Mouse (Mus musculus) E14TG2a.4 (cell line): ENCODE data around the gene 1700113H08Rik.

Experiments
- H3K27me3 ChIP-seq: 2 replicates; pipeline ENCODE4 v1.6.1; 2014; ENCODE audit warnings: low read length, control low read depth; ENCODE audit not compliant: insufficient read depth
- H3K36me3 ChIP-seq: 2 replicates; pipeline ENCODE4 v1.6.1; 2014; ENCODE audit warnings: low read length, control low read depth; ENCODE audit not compliant: insufficient read depth
- H3K4me1 ChIP-seq: replicated peaks from 2 replicates; pipeline ENCODE4 v1.6.1; 2014; ENCODE audit warnings: low read depth, low read length, control low read depth
- H3K4me3 ChIP-seq: replicated peaks from 2 replicates; pipeline ENCODE4 v1.5.1; 2014; ENCODE audit warnings: mild to moderate bottlenecking, low read length
- H3K9me3 ChIP-seq: 2 replicates; pipeline ENCODE4 v1.6.1; 2014; ENCODE audit warnings: low read length, control low read depth
- CTCF ChIP-seq: conservative IDR thresholded peaks from 2 replicates; pipeline ENCODE4 v1.5.1; 2014; ENCODE audit warnings: low read length
- NANOG ChIP-seq: IDR thresholded peaks from 2 replicates; pipeline ENCODE4 v1.6.1; 2014; ENCODE audit warnings: borderline replicate concordance, low read length, mixed read lengths
- POU5F1 ChIP-seq: IDR thresholded peaks from 2 replicates; pipeline ENCODE4 v1.6.1; 2014; ENCODE audit warnings: low read length, borderline replicate concordance

1700113H08Rik gene

DNA sequence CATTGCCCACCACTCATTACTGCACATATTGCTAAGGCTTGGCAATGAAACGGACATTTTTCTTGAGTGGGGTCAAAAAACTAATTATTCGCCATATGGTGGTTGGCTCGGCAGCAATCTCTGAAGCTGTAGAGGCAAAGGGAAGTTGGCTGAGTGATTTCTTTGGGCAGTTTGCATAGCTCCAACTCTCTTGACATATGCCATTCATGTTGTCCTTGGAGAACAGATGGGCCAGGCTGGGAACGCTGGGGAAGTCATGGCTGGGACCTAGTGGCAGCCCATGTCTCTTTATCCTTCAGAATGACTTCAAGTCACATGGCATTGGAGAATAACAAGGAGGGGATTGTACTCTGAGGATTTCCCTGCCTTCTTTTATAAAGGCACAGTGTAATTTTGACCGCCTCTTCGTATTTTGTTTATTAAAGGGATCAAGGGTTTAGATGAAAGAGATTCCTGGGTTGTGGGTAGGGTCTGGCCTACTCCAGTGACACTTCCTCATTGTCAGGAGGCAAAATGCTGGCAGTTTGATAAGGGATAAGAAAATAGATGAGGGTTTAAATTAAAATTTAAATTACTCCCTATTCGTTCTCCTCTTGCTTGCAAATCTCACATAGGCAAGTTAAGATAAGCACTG lies 138.4 kb downstream of the 1700113H08Rik start:
- TF ChIP-seq POU5F1 (no peak), NANOG (no peak), CTCF (no peak)
- Histone ChIP-seq H3K36me3 (no peaks in the 10 kb centered on the region), H3K4me3 (no peak overlapping the region), H3K27me3 (no peaks in the 10 kb centered on the region), H3K9me3 (no peaks in the 10 kb centered on the region), H3K4me1 (no peaks in the 10 kb centered on the region)

DNA sequence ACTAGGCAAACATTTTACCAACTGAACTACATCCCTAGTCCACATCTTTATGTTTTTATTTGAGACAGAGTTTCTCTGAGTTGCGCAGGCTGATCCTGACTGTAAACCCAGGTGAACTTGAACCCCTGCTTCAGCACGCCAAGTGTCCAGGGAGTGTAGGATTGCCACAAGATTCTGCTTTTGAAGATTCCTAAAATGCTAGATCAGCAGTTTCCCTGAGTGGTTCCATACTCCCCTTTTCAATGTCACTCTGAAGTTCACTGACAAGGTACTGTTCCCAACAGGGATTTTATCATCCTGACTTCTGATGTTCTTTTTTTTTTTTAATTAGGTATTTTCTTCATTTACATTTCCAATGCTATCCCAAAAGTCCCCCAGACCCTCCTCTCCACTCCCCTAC lies 140.9 kb downstream of the 1700113H08Rik start:
- Histone ChIP-seq H3K4me3 (no peak overlapping the region), H3K9me3 (no peaks in the 10 kb centered on the region), H3K27me3 (no peaks in the 10 kb centered on the region), H3K36me3 (no peaks in the 10 kb centered on the region), H3K4me1 (no peaks in the 10 kb centered on the region)
- TF ChIP-seq CTCF (no peak), NANOG (no peak), POU5F1 (no peak)

DNA sequence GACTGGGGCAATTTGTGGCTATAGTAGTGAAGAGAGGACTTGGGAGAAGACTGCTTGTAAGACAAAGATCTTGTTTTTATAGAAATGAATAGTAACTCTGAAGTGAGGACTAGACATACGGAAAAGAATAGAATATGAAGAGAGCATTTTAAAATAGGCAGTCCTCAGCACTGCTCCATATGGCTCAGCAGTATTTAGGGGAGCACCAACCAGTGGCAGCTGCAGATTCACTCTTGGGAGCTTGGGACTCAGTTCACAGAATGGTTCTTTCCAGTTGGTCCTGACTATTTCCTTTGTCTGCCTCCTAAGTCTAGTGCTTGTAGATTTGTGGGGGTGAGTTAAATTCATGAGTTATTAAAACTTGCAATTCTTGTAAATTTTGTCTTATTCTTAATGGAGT lies 151.6 kb downstream of the 1700113H08Rik start:
- Histone ChIP-seq H3K4me3 (no peak overlapping the region), H3K9me3 (no peaks in the 10 kb centered on the region), H3K27me3 (no peaks in the 10 kb centered on the region), H3K36me3 (no peaks in the 10 kb centered on the region), H3K4me1 (no peaks in the 10 kb centered on the region)
- TF ChIP-seq CTCF (no peak), POU5F1 (no peak), NANOG (no peak)

DNA sequence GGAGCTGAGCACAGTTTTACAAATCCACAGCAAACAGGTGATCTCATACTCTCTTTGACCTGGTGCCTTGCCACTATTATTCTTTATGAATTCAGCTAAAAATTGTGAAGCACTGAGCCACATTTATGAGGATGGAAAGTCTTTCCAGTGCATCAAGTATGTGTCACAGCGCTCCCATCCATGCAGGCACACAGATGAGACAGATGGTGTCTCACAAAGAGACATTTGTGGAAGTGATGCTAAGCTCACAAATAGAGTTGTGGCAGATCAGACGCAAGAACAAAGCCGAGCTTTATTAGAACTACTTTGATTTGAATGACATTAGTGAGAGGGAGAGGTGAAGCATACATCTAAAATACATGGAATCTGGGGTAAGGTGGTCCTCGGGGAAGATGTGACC lies 153.2 kb downstream of the 1700113H08Rik start:
- TF ChIP-seq CTCF (no peak), POU5F1 (no peak), NANOG (no peak)

DNA sequence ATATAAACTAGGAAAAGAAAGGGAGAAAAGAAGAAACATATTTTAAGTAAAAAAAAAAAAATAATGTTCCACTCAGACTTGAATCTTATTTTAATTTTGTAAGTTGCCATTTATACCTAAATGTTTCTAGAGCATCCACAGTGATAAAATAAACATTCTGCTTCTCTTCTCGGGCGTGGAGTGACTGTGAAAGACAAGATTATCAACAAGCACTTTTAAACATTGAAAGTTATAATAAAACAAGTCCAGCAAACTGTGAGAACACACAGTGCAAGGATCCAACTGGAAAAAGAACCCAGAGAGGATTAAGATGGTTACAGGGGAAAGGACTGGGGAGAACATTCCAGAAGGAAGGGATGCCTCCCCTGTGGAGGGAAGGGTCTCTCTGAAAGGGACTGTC lies 155.0 kb downstream of the 1700113H08Rik start:
- no peaks in the 10 kb centered on the region for H3K36me3 ChIP-seq
- no peaks in the 10 kb centered on the region for H3K27me3 ChIP-seq
- no peak for TF ChIP-seq NANOG
- TF ChIP-seq CTCF = no peak
- TF ChIP-seq POU5F1 = no peak
- no peak overlapping the region for H3K4me3 ChIP-seq
- no peaks in the 10 kb centered on the region for H3K4me1 ChIP-seq
- no peaks in the 10 kb centered on the region for H3K9me3 ChIP-seq

More for the DNA sequence above, 153.2 kb downstream of the 1700113H08Rik start:
- Histone ChIP-seq H3K9me3 (no peaks in the 10 kb centered on the region), H3K4me3 (no peak overlapping the region), H3K36me3 (no peaks in the 10 kb centered on the region), H3K4me1 (no peaks in the 10 kb centered on the region), H3K27me3 (no peaks in the 10 kb centered on the region)

DNA sequence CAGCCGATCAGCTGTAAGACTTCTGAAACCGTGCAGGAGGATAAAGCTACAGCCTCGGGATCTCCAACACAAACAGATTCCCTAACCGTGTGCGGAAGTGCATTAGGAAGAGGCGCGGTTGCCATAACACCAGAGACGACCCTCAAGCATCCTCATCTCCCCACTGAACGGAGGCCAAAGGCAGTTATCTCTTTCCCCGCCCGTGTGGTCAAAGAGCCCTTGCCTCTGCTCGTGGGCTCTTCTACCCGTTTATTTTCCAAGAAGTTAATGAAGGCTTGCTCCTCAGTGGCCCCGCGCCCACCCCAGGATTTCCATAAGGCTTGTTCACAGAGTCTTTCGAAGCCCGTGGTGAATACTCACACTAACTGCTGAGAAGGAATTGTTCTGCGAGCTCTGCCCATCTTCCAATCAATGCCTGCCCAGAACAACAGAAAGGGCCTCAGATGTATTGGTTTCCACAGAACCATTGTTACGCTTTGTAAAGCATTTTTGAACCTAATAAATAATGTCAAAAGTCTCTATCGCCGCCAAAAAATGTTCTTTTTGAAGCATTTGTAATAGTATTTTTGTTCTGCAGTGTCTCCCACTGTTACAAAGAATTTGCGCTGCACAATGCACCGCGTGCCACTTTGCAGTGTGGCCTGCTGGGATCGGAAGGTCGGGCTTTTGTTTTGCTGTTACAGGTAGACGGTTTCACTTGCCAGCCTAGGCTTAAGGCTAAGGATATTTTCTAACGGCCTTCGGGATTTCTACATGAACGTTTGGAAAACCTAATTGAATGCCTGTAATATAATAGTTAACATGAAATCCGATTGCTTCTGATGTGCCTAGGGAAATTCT lies 172.4 kb downstream of the 1700113H08Rik start:
- no peaks in the 10 kb centered on the region for H3K36me3 ChIP-seq
- H3K4me3 ChIP-seq = peak overlapping the region; percentile 20
- no peaks in the 10 kb centered on the region for H3K9me3 ChIP-seq
- H3K4me1 ChIP-seq = peaks cover 5% of the 10 kb centered on the region; the same call in 1 of the 2 replicates
- peaks cover 10% of the 10 kb centered on the region for H3K27me3 ChIP-seq
- TF ChIP-seq NANOG (no peak; the same call in 1 of the 2 replicates), POU5F1 (no peak), CTCF (no peak)

DNA sequence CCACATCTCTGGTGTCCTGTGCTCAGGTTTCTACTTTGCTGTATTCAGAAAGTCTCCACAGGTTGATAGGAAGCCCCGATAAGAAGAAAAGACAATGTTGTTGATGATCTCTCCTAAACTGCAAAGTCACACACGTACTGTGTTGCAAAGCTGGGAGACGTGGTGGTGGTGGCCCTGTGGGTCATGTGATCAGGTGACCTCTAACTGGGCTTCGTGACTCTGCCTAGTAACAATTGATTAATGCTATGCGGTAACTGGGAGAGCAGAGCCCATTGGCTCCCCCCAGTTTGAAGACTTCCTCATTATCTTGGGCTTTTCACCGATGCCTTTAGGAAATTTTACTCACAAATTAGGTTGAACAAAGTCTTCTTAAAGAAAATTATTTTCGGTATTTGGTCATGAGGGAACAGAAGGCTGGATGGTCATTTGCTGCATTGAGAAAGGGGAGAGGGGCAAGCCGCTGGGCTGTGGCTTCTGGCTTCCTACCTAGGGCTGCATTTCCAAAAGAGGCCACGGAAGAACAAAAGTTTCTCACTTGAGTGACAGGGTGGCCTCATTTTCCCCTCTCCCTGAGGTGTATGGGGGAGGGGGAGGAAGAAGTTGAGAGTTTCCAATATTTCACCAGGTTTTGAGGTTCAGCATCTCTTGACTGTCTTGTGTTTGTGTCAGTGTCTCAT lies 181.6 kb downstream of the 1700113H08Rik start:
- Histone ChIP-seq H3K36me3 (no peaks in the 10 kb centered on the region), H3K4me3 (no peak overlapping the region), H3K9me3 (no peaks in the 10 kb centered on the region), H3K4me1 (no peaks in the 10 kb centered on the region), H3K27me3 (no peaks in the 10 kb centered on the region)
- TF ChIP-seq POU5F1 (no peak), NANOG (no peak), CTCF (no peak)

DNA sequence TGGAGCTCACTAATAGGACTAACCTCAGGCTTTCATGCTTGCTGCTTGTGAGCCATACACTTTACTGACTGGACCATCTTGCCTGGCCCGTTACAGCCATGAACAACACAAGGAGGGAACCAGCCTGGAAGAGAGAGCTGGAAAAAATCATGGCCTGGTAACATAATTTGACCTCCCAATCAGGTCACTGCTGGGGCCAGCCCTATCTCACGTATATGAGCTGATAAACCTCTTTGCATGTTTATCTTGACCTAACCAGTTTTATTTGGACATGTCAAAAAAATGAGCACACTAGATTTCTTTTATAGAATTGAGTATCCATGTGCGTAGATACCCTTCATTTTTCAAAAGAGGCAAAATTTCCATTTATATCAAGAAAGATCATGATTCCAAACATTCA lies 213.9 kb downstream of the 1700113H08Rik start:
- TF ChIP-seq POU5F1 = no peak
- TF ChIP-seq NANOG = no peak
- no peak for TF ChIP-seq CTCF
- Histone ChIP-seq H3K4me3 (no peak overlapping the region), H3K4me1 (no peaks in the 10 kb centered on the region)

More for the DNA sequence above, 213.9 kb downstream of the 1700113H08Rik start:
- Histone ChIP-seq H3K9me3 (no peaks in the 10 kb centered on the region), H3K36me3 (no peaks in the 10 kb centered on the region), H3K27me3 (no peaks in the 10 kb centered on the region)
